ENCODE assay signal across 8 mouse cellular contexts in the genomic region with DNA sequence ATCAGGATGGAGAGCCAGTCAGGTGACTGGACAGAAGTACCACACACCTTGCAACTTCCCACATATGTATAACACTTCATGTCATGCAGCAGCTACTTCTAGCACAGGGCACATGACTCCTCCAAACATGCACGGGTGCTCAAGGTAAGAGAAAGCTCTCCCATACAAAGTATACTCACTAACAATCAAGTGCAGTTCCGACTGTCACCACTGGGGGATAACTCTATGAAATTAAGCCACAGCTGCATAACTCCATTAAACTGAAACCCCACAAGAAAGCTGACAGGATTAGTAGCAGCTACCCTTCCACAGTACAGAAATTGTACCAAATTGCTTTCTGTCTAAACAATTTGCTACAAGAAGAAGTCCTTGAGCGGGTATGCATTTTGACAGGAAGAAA.
DNase-seq lines count a peak whose midpoint lies in the region; ATAC-seq and TF ChIP-seq lines count a peak whose summit lies in the region.

No protein-coding gene starts in this region.

- no peaks in the 10 kb centered on the region for H3K36me3 ChIP-seq in liver, postnatal 0 days (replicated peaks; ENCODE audit: insufficient read depth, low read length)

- H3K9me3 ChIP-seq in liver, postnatal 0 days (ENCODE audit: low read length) = no peaks in the 10 kb centered on the region

- TF ChIP-seq EP300 in liver, postnatal 0 days (IDR thresholded peaks at IDR 0.05; ENCODE audit: low read depth) = no peak

- H3K4me2 ChIP-seq in liver, postnatal 0 days (ENCODE audit: low read depth, low read length) = no peak overlapping the region

- 81% methylated on average over 3 of the region's 3 CpGs for WGBS in liver, postnatal 0 days (ENCODE audit: insufficient replicate concordance)

- intact Hi-C loops in heart, postnatal 25 days (cut with DNase I) = no loop called here

- no peaks in the 10 kb centered on the region for H3K4me1 ChIP-seq in liver, postnatal 0 days (ENCODE audit: insufficient read depth)

- no peaks in the 10 kb centered on the region for H3K27me3 ChIP-seq in liver, postnatal 0 days (ENCODE audit: insufficient read depth, low read length)

- H3K9ac ChIP-seq in liver, postnatal 0 days (replicated peaks) = no peak overlapping the region

- no peak for ATAC-seq in liver, postnatal 0 days

- TF ChIP-seq CTCF in liver, postnatal 0 days (IDR thresholded peaks at IDR 0.05; ENCODE audit: low read depth) = peak; percentile 39; the same call in 1 of the 2 replicates

- no peak overlapping the region for H3K27ac ChIP-seq in liver, postnatal 0 days (ENCODE audit: low read depth)

- peak; percentile 76 for DNase-seq in heart, adult 11 months
- DNase-seq in heart, postnatal 25 days (ENCODE audit: low spot score) = no peak
- no peak for DNase-seq in liver, postnatal 0 days
- no peak for DNase-seq in liver
- peak; percentile 73 for DNase-seq in brain, adult 2 months (ENCODE audit: low read depth, low spot score)
- DNase-seq in retina, embryonic 14.5 days (ENCODE audit: low spot score) = peak; percentile 60
- no peak for DNase-seq in frontal cortex, postnatal 14 days (ENCODE audit: low spot score in 2 of 2)
- no peak for DNase-seq in gastrocnemius, adult 18-20 months (ENCODE audit: low spot score)

- H3K4me3 ChIP-seq in liver, postnatal 0 days (ENCODE audit: low read depth, low read length) = no peak overlapping the region

Comparison
In these comparisons a context has a peak if more than half of its experiments do, and no peak if none do; other contexts are left out.
1. DNase-seq: peak in heart, adult 11 months (single experiment), brain, adult 2 months (single experiment) and retina, embryonic 14.5 days (single experiment); none in heart, postnatal 25 days (single experiment), liver, postnatal 0 days (single experiment), liver (single experiment), frontal cortex, postnatal 14 days (0 of 2) and gastrocnemius, adult 18-20 months (single experiment).